Mouse (Mus musculus): Measurements from ENCODE around the gene Olfr68.
"Not testable (repeated sequence)": the region's sequence is repeated elsewhere in the genome, so short reads cannot be mapped to it uniquely, and the experiment has no call there.

Olfr68 gene

DNA sequence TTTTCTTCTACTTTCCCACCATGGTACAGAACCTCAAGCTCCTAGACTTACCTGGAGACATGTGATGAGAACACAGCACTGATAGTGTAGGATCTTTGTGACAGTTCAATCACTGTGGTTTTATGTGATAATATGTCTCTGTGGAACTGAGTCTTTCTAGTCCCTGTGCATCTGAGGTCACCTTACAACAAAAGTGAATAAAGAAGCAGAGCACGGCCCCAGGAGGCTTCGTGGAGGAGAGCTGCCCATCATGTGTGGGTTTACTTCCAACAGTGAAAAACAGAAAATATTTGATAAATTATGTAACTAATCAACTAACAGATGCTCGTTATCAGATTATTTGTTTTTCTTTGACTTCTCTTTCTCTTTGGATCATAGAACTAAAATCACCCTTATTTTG, at the start of gene Olfr68:
TSS of gene Olfr68 (minus strand) at position 101 of the 400 bp plus-strand sequence.
- DNase-seq (ENCODE audit: low spot score): no peak

DNA sequence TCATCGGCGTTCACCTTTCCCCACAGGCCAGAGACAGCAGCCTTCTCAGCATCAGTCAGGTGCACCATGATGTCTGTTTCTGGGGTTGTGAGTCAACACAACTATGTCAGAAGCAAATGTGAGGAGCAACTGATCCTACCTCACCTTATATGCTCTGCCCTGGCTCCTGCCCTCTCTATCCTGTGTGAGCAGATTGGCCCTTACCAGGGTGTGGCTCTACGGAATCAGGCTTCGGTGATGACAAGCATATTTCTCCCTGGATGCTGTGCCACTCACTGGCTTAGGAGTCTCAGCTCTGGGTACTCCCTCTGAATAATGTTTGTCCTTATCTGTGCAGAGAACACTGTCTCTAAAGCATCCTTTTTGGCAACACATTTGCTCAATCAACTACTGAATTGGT, 48.3 kb upstream of the Olfr68 start, which contains the start of gene Hbb-bs:
TSS of gene Hbb-bs (minus strand) at position 289 of the 400 bp plus-strand sequence.
- no peak for DNase-seq (ENCODE audit: low spot score)

DNA sequence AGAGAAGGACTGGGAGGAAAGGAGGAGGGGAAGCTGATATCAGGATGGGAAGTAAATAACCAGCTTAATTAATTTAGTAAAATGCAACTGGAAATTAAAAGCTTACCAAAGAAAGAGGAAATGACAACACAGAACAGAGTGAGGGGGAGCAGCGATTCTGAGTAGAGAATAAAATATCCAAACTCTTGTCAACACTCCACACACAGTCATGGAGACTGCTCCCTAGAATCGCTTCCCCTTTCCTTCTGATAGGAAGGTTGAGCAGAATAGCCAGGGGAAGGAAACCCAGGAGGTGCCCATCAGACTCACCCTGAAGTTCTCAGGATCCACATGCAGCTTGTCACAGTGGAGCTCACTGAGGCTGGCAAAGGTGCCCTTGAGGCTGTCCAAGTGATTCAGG, 47.6 kb upstream of the Olfr68 start:
- DNase-seq (ENCODE audit: low spot score): not testable (repeated sequence)

DNA sequence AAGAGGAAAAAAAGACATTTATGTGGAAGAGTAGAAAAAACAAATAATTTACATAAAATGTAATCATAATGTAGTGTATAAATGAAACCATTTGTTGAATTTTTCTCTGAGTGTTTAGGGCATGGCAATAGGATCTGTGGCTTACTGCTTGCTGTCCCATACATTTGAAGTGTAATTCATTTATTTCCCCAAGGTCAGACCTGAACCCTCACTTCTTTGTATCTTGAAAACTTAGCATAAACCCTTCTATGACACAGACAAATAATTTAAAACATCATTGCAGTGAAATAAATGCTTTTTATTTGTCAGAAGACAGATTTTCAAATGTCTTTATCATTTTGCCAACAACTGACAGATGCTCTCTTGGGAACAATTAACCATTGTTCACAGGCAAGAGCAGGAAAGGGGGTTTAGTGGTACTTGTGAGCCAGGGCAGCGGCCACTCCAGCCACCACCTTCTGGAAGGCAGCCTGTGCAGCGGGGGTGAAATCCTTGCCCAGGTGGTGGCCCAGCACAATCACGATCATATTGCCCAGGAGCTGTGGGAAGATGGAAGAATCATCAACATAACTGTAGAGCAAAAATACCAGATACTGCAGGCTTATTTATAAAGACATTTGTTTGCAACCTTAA, 46.9 kb upstream of the Olfr68 start:
- DNase-seq (ENCODE audit: low spot score): no peak

DNA sequence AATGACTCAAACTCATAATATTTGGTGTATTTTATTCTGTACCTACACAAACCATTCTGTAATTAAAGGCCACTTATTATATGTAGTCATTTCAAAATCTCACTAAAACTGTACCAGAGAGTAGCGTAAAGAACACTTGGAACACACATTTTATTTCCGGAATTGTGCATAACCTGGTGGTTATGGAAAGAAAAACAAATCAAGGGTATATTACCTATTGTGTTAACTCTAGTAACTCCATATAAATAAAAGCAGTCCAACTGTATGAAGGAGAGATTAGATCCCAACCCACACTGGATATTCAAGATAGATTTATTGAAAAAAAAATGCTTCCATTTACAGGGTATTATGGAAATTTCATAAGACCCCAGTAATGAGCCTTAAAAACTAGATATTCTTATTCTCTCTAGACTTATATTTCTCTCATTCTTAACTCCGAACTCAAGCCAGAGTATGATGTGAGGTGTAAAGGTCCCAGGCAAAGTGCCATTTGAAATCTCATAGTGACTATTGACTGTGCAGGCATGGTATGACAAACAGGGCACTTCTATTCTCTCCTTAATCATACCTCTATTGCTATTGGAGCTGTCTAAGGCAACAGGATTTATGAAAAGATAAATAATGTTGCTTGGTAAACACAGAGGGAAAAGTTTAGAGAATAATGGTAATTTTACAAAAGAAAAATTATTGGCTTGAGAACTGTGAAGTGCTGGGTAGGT, 46.2 kb upstream of the Olfr68 start:
- DNase-seq (ENCODE audit: low spot score): no peak

DNA sequence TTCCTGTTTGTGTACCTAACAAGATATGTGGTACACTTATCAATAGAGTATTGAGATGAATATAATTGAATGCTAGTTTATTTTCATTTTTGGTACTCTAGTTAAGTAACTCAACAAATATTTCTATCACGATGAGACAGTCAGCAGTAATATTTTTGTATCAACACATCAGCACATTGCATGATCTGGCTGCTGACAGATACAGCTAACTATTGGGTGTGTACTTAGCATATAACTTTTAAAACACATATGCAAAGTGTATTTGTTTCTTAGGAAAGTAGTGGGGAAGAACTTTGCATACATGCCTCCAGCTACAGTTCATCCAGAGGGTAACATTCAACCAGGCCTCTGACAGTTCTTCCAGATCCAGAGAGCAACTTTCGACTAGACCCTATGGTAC, 45.1 kb upstream of the Olfr68 start:
- no peak for DNase-seq (ENCODE audit: low spot score)

DNA sequence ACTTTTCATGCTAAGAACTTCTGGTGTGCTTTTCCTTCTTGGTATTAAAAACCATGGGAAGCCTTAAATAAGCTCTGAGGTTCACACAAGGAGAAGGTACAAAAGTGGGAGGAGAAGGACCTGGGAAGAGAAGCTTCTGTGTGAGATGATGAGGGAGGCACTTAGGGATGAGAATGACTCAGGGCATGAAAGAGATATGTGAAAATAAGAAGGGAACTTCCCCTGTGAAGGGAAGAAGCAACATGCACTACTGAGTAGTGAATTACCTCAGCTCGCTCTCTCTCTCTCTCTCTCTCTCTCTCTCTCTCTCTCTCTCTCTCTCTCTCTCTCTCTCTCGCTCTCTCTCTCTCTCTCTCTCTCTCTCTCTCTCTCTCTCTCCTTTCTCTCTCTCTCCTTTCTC, 35.6 kb upstream of the Olfr68 start:
- not testable (repeated sequence) for DNase-seq (ENCODE audit: low spot score)

DNA sequence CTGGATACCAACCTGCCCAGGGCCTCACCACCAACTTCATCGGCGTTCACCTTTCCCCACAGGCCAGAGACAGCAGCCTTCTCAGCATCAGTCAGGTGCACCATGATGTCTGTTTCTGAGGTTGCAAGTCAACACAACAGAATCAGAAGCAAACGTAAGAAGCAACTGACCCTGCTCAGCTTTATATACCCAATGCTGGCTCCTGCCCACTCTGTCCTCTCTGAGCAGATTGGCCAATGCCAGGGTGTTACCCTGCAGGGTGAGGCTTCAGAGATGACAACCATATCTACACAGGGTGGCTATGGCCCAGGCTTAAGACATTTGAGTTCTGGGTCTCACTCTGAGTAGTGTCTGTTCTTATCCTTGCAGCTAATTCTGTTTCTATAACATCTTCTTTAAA, 34.3 kb upstream of the Olfr68 start, which contains the start of gene Hbb-bt:
TSS of gene Hbb-bt (minus strand) at position 231 of the 400 bp plus-strand sequence.
- no peak for DNase-seq (ENCODE audit: low spot score)

DNA sequence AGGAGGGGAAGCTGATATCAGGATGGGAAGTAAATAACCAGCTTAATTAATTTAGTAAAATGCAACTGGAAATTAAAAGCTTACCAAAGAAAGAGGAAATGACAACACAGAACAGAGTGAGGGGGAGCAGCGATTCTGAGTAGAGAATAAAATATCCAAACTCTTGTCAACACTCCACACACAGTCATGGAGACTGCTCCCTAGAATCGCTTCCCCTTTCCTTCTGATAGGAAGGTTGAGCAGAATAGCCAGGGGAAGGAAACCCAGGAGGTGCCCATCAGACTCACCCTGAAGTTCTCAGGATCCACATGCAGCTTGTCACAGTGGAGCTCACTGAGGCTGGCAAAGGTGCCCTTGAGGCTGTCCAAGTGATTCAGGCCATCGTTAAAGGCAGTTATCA, 33.7 kb upstream of the Olfr68 start:
- not testable (repeated sequence) for DNase-seq (ENCODE audit: low spot score)

DNA sequence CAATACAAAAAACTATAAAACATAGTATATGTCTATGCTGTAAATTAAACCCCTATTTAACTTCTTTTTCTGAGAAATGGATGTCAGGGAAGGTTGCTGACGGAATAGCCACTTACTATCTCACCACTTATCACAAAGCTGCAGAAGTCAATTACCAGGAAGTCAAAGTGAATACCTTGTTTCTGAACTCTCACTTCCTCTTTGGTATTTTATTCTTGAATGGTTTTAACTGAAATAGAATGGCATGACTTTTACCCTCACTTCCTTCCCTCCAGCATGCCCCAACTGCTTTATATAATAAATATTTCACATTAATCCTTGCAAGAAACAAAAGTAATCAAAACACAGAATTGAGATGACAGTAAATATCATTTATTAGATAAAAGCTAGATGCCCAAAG, 32.7 kb upstream of the Olfr68 start:
- no peak for DNase-seq (ENCODE audit: low spot score)

DNA sequence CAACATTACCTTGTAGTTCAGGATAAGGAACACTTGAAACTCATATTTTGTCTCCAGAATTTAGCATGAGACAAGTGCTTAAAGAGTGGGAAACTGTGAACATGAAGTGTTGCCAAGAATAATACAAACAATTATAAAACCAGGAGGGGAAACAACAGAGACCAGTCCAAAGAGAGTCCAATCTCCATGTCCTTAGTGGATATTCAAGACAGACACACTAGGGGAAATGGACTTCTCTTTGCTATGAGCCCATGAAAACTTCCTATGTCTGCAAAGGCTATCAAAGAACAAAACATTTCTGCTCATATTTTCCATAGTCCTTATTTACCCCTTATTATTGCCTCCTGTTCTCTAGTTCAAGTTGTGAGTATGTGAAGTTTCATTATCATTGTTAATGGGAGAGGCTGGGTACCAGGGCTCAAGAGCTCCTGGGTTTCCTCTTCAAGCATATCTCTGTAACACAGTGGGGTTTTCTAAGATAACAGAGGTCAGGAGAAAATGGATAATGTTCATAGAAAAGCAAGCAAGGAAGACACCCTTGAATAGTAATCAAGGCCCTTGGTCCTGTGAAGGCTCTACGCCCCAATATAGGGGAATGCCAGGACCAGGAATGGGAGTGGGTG, 31.8 kb upstream of the Olfr68 start:
- no peak for DNase-seq (ENCODE audit: low spot score)

DNA sequence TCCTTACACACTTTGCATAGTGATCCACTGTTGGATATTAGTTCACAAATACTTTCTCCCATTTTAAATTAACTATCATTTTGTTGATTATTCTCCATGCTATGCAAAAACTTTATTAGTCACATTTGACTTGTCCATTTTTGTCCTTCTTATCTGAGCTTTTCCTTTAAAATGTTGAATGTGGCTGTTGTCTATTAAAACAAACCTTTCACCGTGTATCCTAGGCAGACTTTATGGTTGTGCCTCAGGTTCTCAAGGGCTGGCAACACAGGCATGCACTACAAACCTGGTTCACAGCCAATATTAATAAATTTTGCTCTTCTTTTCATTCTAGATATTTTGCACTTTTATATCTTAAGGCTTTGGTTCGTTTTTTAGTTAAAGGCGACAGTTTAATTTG, 31.2 kb upstream of the Olfr68 start:
- DNase-seq (ENCODE audit: low spot score): no peak

DNA sequence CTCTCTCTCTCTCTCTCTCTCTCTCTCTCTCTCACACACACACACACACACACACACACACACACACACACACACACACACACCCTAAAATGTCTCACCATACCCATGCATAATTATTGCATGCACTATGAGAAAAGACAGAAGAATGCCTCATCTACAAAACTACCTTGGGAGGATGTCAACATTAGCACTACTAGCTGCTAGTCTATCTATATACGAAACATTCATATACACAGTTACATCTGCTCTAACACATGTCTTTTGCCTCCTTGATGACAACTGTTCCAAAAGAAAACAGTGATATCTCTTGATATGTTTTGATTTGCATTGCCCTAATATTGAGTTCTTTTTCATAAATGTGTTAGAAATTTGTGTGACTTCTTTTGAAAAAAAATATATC, 30.8 kb upstream of the Olfr68 start:
- DNase-seq (ENCODE audit: low spot score): no peak

DNA sequence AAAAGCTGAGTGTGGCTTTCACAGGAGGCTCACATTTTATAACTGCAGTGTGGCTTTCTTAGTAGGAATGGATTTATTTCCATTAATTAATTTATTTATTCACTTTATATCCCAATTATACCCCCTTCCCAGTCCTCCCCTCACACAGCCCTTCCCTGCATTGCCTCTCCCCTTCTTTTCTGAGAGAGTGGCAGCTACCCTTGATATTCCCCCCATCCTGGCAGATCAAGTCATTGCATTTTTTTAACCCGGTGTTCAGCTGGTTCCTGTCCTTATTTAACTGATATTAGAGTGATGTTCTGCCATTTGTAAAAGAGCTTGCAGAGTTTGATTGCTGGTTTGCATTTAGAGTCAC, 30.3 kb upstream of the Olfr68 start:
- no peak for DNase-seq (ENCODE audit: low spot score)

DNA sequence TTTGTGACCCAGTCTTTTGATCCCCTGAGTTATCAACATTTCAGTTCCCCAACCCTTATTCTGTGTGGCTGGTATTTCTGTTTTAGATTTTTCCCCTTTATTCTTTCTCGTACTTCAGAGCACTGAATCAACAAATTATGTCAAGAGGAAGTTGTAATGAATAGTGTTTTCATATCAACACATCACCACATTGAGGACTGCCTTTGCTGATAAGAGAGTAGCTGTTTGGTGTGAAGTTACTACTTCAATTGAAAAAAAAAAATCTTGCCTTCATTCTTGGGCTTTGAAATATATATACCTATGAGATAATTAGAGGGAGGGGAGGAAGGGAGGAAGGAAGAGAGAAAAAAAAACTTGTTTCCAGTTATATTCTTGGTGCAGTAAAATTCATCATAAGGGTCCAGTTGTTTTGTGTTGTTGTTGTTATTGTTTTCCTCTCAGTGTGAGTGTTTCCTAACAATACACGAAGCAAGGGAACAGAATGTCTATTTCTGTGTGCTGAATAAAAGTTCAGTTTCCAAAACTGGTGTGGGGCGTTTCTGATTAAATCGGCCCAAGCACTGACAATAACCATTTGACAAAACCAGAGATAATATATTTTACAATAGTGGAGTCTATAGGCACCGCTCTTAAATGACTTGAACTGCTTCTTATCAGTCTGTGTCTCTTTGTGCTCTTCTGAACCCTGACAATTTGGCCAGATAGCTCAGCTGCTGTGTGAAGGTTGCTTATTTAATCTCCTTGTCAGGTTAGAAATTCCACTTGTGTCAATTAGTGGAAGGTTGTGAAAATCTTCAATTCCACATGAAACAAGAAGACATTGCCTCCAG, 29.7 kb upstream of the Olfr68 start:
- DNase-seq (ENCODE audit: low spot score): no peak

DNA sequence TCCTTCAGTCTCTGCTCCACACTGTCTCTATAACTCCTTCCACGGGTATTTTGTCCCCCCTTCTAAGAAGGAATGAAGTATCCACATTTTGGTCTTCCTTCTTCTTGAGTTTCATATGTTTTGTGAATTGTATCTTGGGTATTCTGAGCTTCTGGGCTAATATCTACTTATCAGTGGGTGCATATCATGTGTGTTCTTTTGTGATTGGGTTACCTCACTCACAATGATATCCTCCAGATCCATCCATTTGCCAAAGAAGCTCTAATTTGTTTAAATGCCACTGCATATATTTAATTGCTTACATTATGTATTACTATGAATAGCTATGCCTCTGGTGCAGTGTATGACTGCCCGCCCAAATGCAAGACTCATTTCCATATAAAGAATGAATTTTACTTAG, 28.6 kb upstream of the Olfr68 start:
- DNase-seq (ENCODE audit: low spot score): not testable (repeated sequence)

DNA sequence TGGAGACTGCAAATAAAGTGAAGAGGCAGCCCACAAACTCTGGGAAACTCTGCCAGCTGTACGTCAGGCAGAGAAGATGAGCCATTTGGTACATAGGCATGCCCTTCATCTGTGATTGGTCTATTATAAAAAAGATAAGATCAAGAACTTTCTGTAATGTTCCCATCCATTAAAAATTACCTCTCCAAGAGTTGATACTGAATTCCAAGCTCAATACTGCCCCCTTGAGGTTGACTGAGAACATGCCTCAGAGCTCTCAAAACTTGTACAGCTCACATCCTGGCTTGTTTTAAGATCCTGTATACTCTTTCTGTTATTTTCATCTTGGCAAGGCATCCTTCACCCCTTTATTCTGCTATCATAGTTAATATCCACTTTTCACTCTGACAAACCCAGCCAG, 27.4 kb upstream of the Olfr68 start:
- DNase-seq (ENCODE audit: low spot score): no peak

DNA sequence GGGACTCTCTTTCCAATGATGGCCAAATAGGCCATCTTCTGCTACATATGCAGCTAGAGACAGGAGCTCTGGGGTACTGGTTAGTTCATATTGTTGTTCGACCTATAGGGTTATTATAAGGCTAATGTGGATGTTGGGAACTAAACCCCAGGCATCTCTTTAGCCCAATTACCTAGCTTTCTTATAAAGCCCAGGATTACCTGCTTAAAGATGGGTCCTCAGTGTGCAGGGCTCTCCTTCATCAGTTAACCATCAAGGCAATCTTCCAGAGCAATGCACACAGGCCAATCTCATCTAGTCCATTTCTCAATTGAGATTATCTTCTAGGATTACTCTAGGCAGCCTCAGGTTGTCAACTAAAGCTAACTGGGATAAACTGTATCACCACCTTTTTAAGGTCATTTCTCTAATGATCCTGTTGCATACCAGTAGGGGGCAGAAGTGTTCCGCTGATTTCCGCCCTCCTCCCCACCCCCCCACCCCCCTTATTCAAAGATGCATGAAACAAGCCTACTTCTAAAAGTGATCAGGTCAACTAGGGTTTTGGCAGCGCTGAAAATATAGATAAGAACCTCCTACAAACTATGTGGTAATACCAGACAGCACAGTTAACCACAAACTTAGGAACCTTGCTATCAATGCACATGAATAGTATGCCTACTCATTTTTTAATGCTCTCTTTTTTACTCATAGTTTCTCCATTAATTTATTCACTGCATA, 13.3 kb upstream of the Olfr68 start:
- no peak for DNase-seq (ENCODE audit: low spot score)

DNA sequence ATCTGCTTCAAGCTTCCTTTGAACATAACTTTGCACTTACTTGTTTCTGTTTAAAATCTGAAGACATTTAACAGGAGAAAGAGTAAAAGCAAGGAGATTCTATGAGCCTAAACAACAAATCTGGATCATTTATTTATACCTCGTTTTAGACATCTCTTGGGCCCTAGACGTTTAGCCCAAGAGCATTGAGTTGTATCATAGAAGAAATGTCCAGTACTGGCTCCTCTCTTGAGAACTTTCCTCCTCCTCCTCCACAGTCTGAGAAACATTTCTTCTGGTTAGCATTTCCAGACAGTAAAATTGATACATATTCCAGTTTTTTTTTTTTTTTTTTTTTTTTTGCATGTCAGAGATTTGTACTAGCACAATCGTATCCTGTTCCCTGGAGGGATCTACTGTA, 12.2 kb upstream of the Olfr68 start, which contains the start of gene Olfr67:
TSS of gene Olfr67 (minus strand) at position 101 of the 400 bp plus-strand sequence.
- no peak for DNase-seq (ENCODE audit: low spot score)

DNA sequence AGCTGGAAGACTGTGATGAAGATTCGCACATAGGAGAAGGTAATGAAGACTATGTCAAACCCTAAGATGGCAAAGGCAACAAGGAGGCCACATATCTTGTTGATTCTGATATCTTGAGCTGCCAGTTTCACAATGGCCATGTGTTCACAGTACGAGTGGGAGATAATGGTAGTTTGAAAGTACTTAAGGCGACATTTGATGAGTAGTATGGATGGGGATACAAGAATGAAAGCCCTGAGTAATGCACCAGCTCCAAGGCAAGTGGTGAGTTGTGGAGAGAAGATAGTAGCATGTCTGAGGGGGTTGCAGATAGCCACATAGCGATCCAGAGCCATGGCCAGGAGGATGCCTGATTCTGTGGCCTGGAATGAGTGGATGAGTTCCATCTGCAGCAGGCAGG, 1.8 kb downstream of the Olfr68 start:
- not testable (repeated sequence) for DNase-seq (ENCODE audit: low spot score)

DNA sequence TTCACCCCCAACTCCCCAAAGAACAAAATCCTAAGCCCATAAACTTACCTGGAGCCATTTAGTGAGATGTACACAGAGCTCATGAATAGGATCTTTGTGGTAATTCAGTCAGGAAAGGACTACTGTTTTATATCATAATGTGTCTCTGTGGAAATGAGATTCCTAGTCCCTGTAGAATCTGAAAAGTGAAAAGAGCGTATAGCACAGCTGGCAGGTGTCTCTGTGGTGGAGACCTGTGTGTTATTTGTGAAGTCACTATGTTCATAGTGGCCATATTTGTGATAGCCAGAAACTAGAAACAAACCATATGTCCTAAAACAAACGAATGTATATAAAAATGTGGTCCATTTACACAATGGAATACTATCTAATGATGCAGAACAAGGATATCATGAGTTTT, 8.0 kb downstream of the Olfr68 start, which contains the start of gene Olfr69:
TSS of gene Olfr69 (minus strand) at position 101 of the 400 bp plus-strand sequence.
- no peak for DNase-seq (ENCODE audit: low spot score)

DNA sequence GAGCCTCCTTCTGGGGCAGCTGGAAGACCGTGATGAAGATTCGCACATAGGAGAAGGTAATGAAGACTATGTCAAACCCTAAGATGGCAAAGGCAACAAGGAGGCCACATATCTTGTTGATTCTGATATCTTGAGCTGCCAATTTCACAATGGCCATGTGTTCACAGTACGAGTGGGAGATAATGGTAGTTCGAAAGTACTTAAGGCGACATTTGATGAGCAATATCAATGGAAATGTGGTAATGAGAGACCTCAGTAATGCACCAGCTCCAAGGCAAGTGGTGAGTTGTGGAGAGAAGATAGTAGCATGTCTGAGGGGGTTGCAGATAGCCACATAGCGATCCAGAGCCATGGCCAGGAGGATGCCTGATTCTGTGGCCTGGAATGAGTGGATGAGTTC, 11.8 kb downstream of the Olfr68 start:
- not testable (repeated sequence) for DNase-seq (ENCODE audit: low spot score)

All from ovary, adult 18-20 months (tissue).